Mouse (Mus musculus): Measurements from ENCODE around the gene Usp38. TPM values are rescaled to one million over a fixed set of nuclear protein-coding genes. Genes with fewer than 3 reads are reported as not detected.

Gene Usp38
- polyA plus RNA-seq, 1 experiment from 2014 or later: 29.8 TPM

DNA sequence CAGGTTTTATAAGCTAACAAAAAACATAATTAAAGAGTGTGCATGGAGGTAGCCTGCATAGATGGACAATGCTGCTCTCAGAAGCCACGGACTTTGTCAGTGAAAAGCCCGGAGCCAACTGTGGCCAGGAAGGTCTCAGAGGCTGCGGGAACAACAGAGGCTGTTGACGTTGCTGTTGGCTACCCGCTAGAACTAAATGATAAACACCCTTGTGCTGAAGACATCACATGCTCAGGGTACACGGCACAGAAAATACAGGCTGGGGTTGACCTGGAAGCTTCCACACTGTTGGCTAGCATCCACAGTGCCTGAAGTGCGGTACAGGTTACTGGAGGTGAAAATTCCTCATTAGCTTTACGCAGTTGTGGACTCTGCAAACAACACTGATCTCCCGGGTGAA is 43.6 kb downstream of the Usp38 start:
- Histone ChIP-seq H3K4me3 (ENCODE audit: low read depth, low read length) (no peak overlapping the region), H3K9ac (ENCODE audit: low read length) (no peak overlapping the region)
- WGBS: 76% methylated on average over 8 of the region's 9 CpGs

DNA sequence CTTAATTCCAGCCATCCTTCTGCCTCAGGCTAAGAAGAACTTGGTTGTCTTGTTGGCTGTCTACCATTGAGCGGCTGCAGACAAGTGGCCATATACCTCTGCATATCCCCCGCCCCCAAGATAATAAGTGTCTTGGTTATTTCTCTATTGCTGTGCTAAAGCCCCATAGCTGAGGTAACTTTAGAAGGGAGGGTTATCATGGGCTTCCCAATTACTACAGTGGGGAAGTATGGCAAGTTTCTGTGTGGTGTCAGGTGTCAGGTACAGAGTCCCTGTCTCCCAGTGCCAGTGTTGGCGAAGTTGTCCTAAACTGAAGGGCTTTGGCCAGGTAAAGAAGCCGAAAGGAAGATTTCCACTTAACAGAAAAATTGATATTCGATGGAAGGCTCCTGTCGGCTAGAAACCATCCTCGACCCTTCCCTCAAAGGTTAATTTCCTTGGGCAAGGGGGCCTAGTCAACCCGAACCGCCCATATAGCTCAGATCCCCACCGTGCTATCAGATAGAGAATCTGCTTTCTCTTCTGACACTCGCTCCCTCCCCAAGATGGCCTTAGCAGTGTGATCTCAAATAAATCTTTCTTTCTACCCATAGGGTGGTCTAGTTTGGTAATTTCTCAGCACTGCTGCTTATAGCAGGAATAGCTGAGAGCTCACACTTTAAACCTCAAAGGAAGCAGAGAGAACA is 44.6 kb downstream of the Usp38 start:
- Histone ChIP-seq H3K4me1 (ENCODE audit: control insufficient read depth, insufficient read depth, low read length) (no peaks in the 10 kb centered on the region), H3K9me3 (ENCODE audit: control insufficient read depth, low read length) (no peaks in the 10 kb centered on the region), H3K4me3 (ENCODE audit: low read depth, low read length) (no peak overlapping the region), H3K27me3 (ENCODE audit: control insufficient read depth, insufficient read depth, low read length) (no peaks in the 10 kb centered on the region), H3K4me2 (ENCODE audit: low read depth) (no peak overlapping the region), H3K27ac (ENCODE audit: low read depth, low read length) (no peak overlapping the region), H3K9ac (ENCODE audit: low read length) (no peak overlapping the region), H3K36me3 (ENCODE audit: control insufficient read depth, insufficient read depth, low read length) (no peaks in the 10 kb centered on the region)
- WGBS: 84% methylated on average over 11 of the region's 11 CpGs
- ATAC-seq (ENCODE audit: insufficient read depth, low FRiP score, low TSS enrichment) (no peak), DNase-seq (ENCODE audit: low spot score) (no peak)

More for the DNA sequence above, 43.6 kb downstream of the Usp38 start:
- no peak for DNase-seq (ENCODE audit: low spot score)
- Histone ChIP-seq H3K27me3 (ENCODE audit: control insufficient read depth, insufficient read depth, low read length) (no peaks in the 10 kb centered on the region), H3K4me2 (ENCODE audit: low read depth) (no peak overlapping the region), H3K9me3 (ENCODE audit: control insufficient read depth, low read length) (no peaks in the 10 kb centered on the region), H3K36me3 (ENCODE audit: control insufficient read depth, insufficient read depth, low read length) (no peaks in the 10 kb centered on the region), H3K4me1 (ENCODE audit: control insufficient read depth, insufficient read depth, low read length) (no peaks in the 10 kb centered on the region), H3K27ac (ENCODE audit: low read depth, low read length) (no peak overlapping the region)
- no peak for ATAC-seq (ENCODE audit: insufficient read depth, low FRiP score, low TSS enrichment)

DNA sequence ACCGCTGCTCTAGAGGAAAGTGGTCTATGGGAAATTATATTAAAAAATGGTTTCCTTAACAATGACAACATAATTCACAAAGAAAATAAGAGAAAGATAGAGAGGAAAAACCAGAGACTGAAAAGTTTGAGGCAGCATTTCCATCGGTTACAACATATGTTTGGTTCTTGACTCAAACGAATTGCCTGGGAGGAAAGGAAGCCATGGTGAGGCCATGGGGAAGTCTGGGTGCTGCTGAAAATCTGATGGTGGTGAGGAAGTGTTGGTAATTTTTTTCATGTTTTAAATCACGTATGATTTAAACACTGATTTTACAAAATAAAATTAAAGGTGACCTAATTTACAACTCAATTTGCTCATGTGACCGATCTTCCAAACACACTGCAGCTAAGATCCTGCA is 45.3 kb downstream of the Usp38 start:
- no peak for ATAC-seq (ENCODE audit: insufficient read depth, low FRiP score, low TSS enrichment)
- WGBS: 92% methylated on average over 5 of the region's 5 CpGs

DNA sequence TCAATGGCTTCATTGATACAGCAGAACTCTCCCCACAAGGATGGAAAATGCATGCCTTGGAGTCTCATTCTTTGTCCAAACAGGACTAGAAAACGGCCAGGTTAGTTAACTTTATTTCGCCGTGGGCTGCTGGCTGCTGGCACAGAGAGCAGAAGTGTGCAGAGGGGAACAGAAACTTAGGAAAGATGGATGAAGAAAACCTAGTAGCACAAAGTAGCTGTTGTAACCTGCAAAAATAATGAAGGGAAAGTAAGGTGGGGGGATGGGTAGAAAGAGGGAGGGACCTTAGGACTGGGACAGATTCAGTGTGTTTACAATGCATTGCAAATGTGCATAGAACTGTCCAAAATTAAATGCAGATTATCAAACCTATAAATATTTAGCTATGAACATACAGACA is 51.6 kb downstream of the Usp38 start:
- 88% methylated on average over 3 of the region's 3 CpGs for WGBS
- H3K27me3 ChIP-seq (ENCODE audit: control insufficient read depth, insufficient read depth, low read length): no peaks in the 10 kb centered on the region
- no peaks in the 10 kb centered on the region for H3K9me3 ChIP-seq (ENCODE audit: control insufficient read depth, low read length)
- no peak overlapping the region for H3K27ac ChIP-seq (ENCODE audit: low read depth, low read length)
- no peak overlapping the region for H3K4me3 ChIP-seq (ENCODE audit: low read depth, low read length)
- H3K4me2 ChIP-seq (ENCODE audit: low read depth): no peak overlapping the region
- H3K36me3 ChIP-seq (ENCODE audit: control insufficient read depth, insufficient read depth, low read length): no peaks in the 10 kb centered on the region
- DNase-seq (ENCODE audit: low spot score): no peak
- H3K4me1 ChIP-seq (ENCODE audit: control insufficient read depth, insufficient read depth, low read length): no peaks in the 10 kb centered on the region
- no peak overlapping the region for H3K9ac ChIP-seq (ENCODE audit: low read length)
- ATAC-seq (ENCODE audit: insufficient read depth, low FRiP score, low TSS enrichment): no peak

More for the DNA sequence above, 45.3 kb downstream of the Usp38 start:
- Histone ChIP-seq H3K9me3 (ENCODE audit: control insufficient read depth, low read length) (no peaks in the 10 kb centered on the region), H3K9ac (ENCODE audit: low read length) (no peak overlapping the region), H3K4me3 (ENCODE audit: low read depth, low read length) (no peak overlapping the region), H3K36me3 (ENCODE audit: control insufficient read depth, insufficient read depth, low read length) (no peaks in the 10 kb centered on the region), H3K27ac (ENCODE audit: low read depth, low read length) (no peak overlapping the region), H3K27me3 (ENCODE audit: control insufficient read depth, insufficient read depth, low read length) (no peaks in the 10 kb centered on the region), H3K4me1 (ENCODE audit: control insufficient read depth, insufficient read depth, low read length) (no peaks in the 10 kb centered on the region), H3K4me2 (ENCODE audit: low read depth) (no peak overlapping the region)
- no peak for DNase-seq (ENCODE audit: low spot score)

DNA sequence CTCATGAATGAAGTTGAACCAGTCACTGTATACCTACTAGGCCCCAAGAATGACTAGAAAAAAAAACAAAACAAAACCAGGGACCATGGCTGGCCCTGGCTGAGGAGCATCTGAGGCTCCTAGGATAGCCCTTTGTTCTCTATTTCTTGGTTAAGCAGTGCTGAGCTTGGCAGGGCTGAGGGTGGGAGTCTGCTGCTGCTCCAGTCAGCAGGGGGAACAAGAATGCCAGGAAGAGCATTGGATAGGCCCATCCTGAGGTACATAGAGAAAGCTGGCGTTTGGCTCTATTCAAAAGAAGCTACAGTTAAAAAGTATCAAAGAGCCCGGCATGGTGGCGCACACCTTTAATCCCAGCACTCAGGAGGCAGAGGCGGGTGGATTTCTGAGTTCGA is 52.1 kb downstream of the Usp38 start:
- ATAC-seq (ENCODE audit: insufficient read depth, low FRiP score, low TSS enrichment) (no peak), DNase-seq (ENCODE audit: low spot score) (no peak)
- Histone ChIP-seq H3K36me3 (ENCODE audit: control insufficient read depth, insufficient read depth, low read length) (no peaks in the 10 kb centered on the region), H3K9ac (ENCODE audit: low read length) (no peak overlapping the region), H3K27me3 (ENCODE audit: control insufficient read depth, insufficient read depth, low read length) (no peaks in the 10 kb centered on the region), H3K27ac (ENCODE audit: low read depth, low read length) (no peak overlapping the region), H3K4me1 (ENCODE audit: control insufficient read depth, insufficient read depth, low read length) (no peaks in the 10 kb centered on the region), H3K9me3 (ENCODE audit: control insufficient read depth, low read length) (no peaks in the 10 kb centered on the region), H3K4me2 (ENCODE audit: low read depth) (no peak overlapping the region), H3K4me3 (ENCODE audit: low read depth, low read length) (no peak overlapping the region)
- WGBS: 92% methylated on average over 5 of the region's 5 CpGs

DNA sequence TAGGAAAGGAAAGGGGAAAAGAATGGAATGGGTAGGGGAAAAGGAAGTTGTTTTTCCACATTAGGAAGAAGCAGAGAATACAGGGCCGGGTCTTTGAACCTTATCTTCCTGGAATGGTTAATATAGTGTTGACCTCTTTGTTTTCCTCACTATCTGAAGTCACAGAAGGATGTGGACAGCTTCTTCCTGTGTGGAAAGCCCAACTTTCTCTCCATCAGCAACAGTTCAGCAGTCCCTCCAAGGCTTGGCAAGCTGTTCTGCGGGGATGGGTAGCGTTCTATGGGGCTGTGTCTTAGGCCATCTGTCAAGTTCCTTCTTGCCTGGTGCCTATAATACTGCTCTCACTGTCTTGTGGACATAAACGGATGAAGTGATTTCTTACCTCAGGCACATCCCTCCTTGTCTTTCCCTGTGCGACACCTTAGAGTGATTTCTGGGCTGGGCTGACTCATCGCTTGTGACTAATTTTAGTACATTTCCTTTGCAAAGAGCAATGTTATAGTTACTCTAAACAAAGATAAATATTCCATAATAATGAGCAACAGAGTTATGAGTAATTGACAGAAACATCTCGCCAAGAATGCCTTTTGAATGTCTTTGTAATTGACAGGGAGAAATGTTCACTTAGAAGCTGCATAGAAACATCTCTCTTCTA is 52.7 kb downstream of the Usp38 start:
- no peaks in the 10 kb centered on the region for H3K27me3 ChIP-seq (ENCODE audit: control insufficient read depth, insufficient read depth, low read length)
- no peaks in the 10 kb centered on the region for H3K9me3 ChIP-seq (ENCODE audit: control insufficient read depth, low read length)
- H3K4me2 ChIP-seq (ENCODE audit: low read depth): no peak overlapping the region
- 84% methylated on average over 7 of the region's 7 CpGs for WGBS
- no peaks in the 10 kb centered on the region for H3K36me3 ChIP-seq (ENCODE audit: control insufficient read depth, insufficient read depth, low read length)
- H3K4me1 ChIP-seq (ENCODE audit: control insufficient read depth, insufficient read depth, low read length): no peaks in the 10 kb centered on the region
- H3K9ac ChIP-seq (ENCODE audit: low read length): no peak overlapping the region
- no peak for ATAC-seq (ENCODE audit: insufficient read depth, low FRiP score, low TSS enrichment)
- no peak for DNase-seq (ENCODE audit: low spot score)
- H3K4me3 ChIP-seq (ENCODE audit: low read depth, low read length): no peak overlapping the region
- H3K27ac ChIP-seq (ENCODE audit: low read depth, low read length): no peak overlapping the region

DNA sequence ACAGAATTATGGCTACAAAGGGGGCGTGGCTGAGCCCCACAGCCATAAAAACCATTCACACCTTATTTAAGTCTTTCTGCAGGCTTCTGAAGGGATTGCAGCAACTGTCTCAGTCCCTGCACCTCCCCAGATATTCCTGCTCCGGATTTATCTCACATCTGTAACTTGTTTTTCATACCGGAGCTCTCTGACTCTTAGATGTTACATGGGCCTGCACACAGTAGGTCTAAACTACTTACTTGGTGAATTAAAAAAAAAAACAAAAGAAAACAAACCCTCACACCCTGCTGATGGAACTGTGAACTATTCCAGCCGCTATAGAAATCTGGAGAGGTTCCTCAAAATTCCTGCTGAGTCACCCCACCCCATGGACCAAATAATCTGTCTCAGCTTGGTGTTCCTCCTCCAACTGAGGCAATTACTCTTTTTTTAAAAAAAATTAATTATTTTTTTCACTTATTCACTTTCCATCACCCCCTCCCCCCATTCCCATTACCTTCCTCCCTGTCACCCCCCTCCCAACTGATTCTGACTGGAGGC is 53.6 kb downstream of the Usp38 start:
- ATAC-seq (ENCODE audit: insufficient read depth, low FRiP score, low TSS enrichment) (no peak), DNase-seq (ENCODE audit: low spot score) (no peak)
- Histone ChIP-seq H3K4me1 (ENCODE audit: control insufficient read depth, insufficient read depth, low read length) (no peaks in the 10 kb centered on the region), H3K4me2 (ENCODE audit: low read depth) (no peak overlapping the region), H3K9ac (ENCODE audit: low read length) (no peak overlapping the region), H3K27me3 (ENCODE audit: control insufficient read depth, insufficient read depth, low read length) (no peaks in the 10 kb centered on the region), H3K4me3 (ENCODE audit: low read depth, low read length) (no peak overlapping the region), H3K9me3 (ENCODE audit: control insufficient read depth, low read length) (no peaks in the 10 kb centered on the region), H3K27ac (ENCODE audit: low read depth, low read length) (no peak overlapping the region), H3K36me3 (ENCODE audit: control insufficient read depth, insufficient read depth, low read length) (no peaks in the 10 kb centered on the region)
- 63% methylated on average over 4 of the region's 4 CpGs for WGBS

DNA sequence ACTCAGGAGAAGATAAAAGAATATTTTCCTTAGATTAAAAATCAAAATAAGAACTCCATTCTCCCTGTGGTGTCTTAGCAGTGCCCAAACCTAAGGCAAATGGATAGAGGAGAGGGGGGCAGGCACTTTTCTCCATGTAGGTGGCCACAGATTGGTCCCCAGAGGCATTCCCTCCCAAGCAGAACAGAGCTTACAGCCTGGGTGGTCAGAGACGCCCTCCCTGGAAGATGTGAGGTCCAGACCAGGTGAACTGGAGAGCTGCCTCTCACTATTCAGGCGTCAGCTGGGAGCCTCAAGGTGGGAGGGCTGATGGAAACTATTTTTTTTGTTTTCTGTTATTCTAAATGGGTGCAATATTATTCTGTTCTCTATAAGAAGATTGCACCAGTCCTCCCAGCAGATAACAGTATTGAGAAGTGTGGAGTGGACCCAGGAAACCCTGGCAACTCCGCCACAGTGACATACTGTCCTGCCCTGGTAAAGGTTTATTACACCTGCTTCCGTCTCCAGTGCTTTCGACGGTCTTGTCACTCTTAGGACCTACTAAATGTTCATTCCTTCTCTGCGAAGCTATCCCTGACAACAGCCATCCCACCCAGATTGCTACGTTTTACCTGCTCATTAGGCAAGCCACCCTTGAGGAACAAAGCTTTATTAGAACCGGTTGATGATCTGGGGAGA is 55.0 kb downstream of the Usp38 start:
- H3K36me3 ChIP-seq (ENCODE audit: control insufficient read depth, insufficient read depth, low read length): no peaks in the 10 kb centered on the region
- H3K4me1 ChIP-seq (ENCODE audit: control insufficient read depth, insufficient read depth, low read length): no peaks in the 10 kb centered on the region
- 69% methylated on average over 9 of the region's 9 CpGs for WGBS
- DNase-seq (ENCODE audit: low spot score): no peak
- no peak overlapping the region for H3K27ac ChIP-seq (ENCODE audit: low read depth, low read length)
- no peaks in the 10 kb centered on the region for H3K9me3 ChIP-seq (ENCODE audit: control insufficient read depth, low read length)
- no peak overlapping the region for H3K4me3 ChIP-seq (ENCODE audit: low read depth, low read length)
- no peak for ATAC-seq (ENCODE audit: insufficient read depth, low FRiP score, low TSS enrichment)
- no peaks in the 10 kb centered on the region for H3K27me3 ChIP-seq (ENCODE audit: control insufficient read depth, insufficient read depth, low read length)
- no peak overlapping the region for H3K9ac ChIP-seq (ENCODE audit: low read length)
- no peak overlapping the region for H3K4me2 ChIP-seq (ENCODE audit: low read depth)
